Mouse (Mus musculus) brain, adult 2 months (tissue): ENCODE data around the gene Ajm1.
A peak's percentile ranks its signal among the peaks of the same experiment; 100 is the strongest.
"Not testable (repeated sequence)": the region's sequence is repeated elsewhere in the genome, so short reads cannot be mapped to it uniquely, and the experiment has no call there.

Experiments used
- DNase-seq: peaks from one replicate; pipeline ENCODE4 v3.0.0; 2011; ENCODE audit warnings: low read depth, low spot score

Gene Ajm1

GRCm38 (mm10) chr2:25566558-25566957, 15.0 kb downstream of the Ajm1 start:
- DNase-seq, result no peak

GRCm38 (mm10) chr2:25565741-25566140, 15.8 kb downstream of the Ajm1 start:
- no peak for DNase-seq

GRCm38 (mm10) chr2:25561946-25562345, 19.6 kb downstream of the Ajm1 start:
- peak; percentile 91 for DNase-seq

DNA sequence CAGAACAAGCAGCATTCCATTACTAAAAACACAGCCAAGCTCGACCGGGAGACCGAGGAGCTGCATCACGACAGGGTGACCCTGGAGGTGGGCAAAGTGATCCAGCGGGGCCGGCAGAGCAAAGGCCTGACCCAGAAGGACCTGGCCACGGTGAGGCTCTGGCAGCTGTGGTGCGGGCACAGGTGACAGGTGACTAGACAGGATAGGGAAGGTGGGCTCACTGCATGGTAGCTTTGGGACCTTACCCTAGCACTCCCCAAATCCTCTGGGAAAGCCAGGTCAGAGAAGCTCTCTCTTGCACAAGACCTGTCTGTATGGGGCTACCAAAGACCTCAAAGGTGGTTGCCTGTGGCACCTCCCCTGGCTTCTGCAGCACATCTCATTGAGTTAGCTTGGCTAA, 21.0 kb downstream of the Ajm1 start:
- no peak for DNase-seq

GRCm38 (mm10) chr2:25558774-25559173, 22.8 kb downstream of the Ajm1 start:
- no peak for DNase-seq

DNA sequence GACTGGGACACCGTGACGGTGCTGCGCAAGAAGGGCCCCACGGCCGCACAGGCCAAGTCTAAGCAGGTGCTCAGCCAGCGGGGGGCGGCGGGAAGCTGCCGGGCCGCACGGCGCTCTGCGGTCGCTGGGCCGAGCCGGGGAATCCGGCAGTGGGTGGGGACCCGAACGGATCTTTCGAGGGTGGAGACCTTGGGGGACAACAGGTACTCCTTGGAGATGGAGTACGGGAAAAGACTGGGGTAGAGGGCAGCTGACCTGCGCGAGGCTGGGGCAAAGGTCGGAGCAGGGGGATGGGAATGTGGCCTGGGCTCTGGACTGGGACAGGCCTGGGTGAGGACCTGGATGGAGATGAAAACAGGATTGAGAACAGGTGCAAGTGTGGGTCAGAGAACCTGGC, 23.6 kb downstream of the Ajm1 start:
- DNase-seq, result no peak

GRCm38 (mm10) chr2:25557221-25557963, 24.2 kb downstream of the Ajm1 start, which contains the start of gene Edf1:
Gene Edf1 (plus strand): TSS chr2:25557847.
- peak; percentile 98 for DNase-seq

DNA sequence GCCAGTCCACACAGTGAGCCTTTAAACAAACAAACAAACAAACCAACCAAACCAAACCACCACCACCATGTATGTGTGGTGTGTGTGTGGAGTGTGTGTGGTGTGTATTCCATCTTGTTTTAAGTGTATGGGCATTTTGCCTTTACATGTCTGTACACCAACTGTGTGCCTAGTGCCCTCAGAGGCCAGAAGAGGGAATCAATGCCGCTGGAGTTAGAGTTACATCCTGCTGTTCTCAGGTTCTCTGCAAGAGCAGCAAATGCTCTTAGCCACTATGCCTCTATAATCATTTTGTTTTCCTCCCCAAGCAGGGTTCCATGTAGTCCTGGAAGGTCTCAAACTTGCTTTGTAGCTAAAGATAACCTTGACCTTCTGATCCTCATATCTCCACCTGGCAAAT, 25.3 kb downstream of the Ajm1 start:
- DNase-seq, result no peak

DNA sequence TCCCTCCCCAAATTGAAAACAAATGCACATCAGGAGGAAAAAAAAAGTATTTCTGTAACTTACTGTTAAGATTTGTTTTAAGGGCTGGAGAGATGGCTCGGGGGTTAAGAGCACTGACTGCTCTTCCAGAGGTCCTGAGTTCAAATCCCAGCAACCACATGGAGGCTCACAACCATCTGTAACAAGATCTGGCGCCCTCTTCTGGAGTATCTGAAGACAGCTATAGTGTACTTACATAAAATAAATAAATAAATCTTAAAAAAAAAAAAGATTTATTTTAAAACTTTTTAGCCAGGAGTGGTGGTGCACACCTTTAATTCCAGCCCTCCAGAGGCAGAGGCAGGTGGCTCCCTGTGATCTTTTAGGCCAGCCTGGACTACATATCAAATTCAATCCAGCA, 26.1 kb downstream of the Ajm1 start:
- not testable (repeated sequence) for DNase-seq

GRCm38 (mm10) chr2:25553171-25553786, 28.3 kb downstream of the Ajm1 start:
- not testable (repeated sequence) for DNase-seq

- peak; percentile 78 for DNase-seq
These were observed 30.4 kb downstream of the Ajm1 start for GRCm38 (mm10) chr2:25551186-25551585.

GRCm38 (mm10) chr2:25549021-25549991, 32.3 kb downstream of the Ajm1 start:
- DNase-seq, result peak; percentile 46

- peak; percentile 99 for DNase-seq
These were observed 34.6 kb downstream of the Ajm1 start, which contains the start of gene Traf2 for GRCm38 (mm10) chr2:25546811-25547491. Gene Traf2 (minus strand): TSS chr2:25546940.

- no peak for DNase-seq
These were observed 35.4 kb downstream of the Ajm1 start for GRCm38 (mm10) chr2:25545996-25546810.

GRCm38 (mm10) chr2:25541644-25542367, 39.8 kb downstream of the Ajm1 start:
- no peak for DNase-seq

- DNase-seq, result no peak
These were observed 41.0 kb downstream of the Ajm1 start for GRCm38 (mm10) chr2:25540541-25540948.

DNA sequence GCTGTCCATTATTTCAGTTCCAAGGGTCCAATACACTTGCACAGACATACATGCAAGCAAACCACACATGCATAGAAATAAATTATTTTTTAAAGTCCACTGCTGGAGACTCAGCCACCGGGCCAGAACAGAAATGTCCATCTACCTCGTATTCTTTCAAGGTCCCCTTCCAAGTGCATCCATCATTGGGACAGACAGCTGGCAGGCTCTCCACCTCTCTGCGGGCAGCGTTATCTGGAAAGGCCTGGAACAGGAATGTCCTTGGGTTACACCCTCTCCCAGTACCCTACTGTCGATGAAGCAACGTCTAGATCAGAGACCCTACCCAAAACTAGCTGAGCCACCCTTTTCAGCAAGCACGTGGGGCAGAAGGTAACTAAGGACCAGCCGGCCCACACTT, 45.0 kb downstream of the Ajm1 start:
- no peak for DNase-seq

DNA sequence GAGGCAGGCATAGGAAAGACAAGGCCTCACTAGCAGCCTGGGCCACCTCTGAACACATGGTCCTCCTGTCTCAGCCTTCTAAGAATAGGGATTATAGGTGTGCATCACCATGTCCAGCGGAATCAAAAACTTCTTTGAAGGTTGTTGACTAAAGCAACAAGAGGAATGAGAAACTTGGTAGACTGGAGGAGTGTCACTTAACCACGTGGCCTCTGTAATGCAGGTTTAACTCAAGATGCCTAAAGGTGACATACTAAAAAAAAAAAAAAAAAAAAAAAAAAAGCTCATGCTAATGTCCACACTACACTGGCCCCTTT, 46.7 kb downstream of the Ajm1 start:
- no peak for DNase-seq

GRCm38 (mm10) chr2:25534178-25534865, 47.2 kb downstream of the Ajm1 start:
- peak; percentile 92 for DNase-seq
